Mouse (Mus musculus) heart, embryonic 13.5 days (tissue): ENCODE data around the gene Eid3. TPM values are rescaled to one million over a fixed set of nuclear protein-coding genes. Genes with fewer than 3 reads are reported as not detected.

Experiments used
- ATAC-seq: fragments of 200-750 bp; cut with Nextera tagmentation; 2 replicates; pipeline ENCODE4 v1.8.0; 2017; ENCODE audit warnings: moderate TSS enrichment; ENCODE audit not compliant: insufficient number of reproducible peaks, low FRiP score, low TSS enrichment; ENCODE audit errors: extremely low read depth
- H3K27ac ChIP-seq: fragments of 300-500 bp; sonication (generic); replicated peaks from 2 replicates; pipeline ENCODE4 v1.5.1; 2015; ENCODE audit warnings: moderate library complexity, mild to moderate bottlenecking, inconsistent platforms
- H3K27me3 ChIP-seq: fragments of 300-500 bp; sonication (generic); replicated peaks from 2 replicates; pipeline ENCODE4 v1.6.1; 2015; ENCODE audit warnings: mild to moderate bottlenecking, inconsistent platforms
- H3K36me3 ChIP-seq: fragments of 300-500 bp; sonication (generic); 2 replicates; pipeline ENCODE4 v1.6.1; 2015; ENCODE audit warnings: mild to moderate bottlenecking, inconsistent platforms
- H3K4me1 ChIP-seq: fragments of 300-500 bp; sonication (generic); 2 replicates; pipeline ENCODE4 v1.6.1; 2015; ENCODE audit warnings: inconsistent platforms
- H3K4me2 ChIP-seq: fragments of 300-500 bp; sonication (generic); 2 replicates; pipeline ENCODE4 v1.6.1; 2015; ENCODE audit warnings: inconsistent platforms, mild to moderate bottlenecking, moderate library complexity
- H3K4me3 ChIP-seq: fragments of 300-500 bp; sonication (generic); 2 replicates; pipeline ENCODE4 v1.5.1; 2015; ENCODE audit warnings: moderate library complexity, mild to moderate bottlenecking, inconsistent platforms
- H3K9ac ChIP-seq: fragments of 300-500 bp; sonication (generic); 2 replicates; pipeline ENCODE4 v1.6.1; 2015; ENCODE audit warnings: inconsistent platforms, mild to moderate bottlenecking, moderate library complexity
- H3K9me3 ChIP-seq: fragments of 300-500 bp; sonication (generic); 2 replicates; pipeline ENCODE4 v1.6.1; 2016; ENCODE audit warnings: inconsistent platforms
- WGBS: fragments of 180-500 bp; shearing (Covaris S2); methylation state at CpG from one replicate; pipeline ENCODE4 v1.1.7; 2015; ENCODE audit warnings: mixed read lengths; 5-methylcytosine and 5-hydroxymethylcytosine counted together
- polyA plus RNA-seq: library from polyadenylated mRNA; unstranded; fragments of >200 nt; fragmentation: Nextera tagmentation; extraction: Ambion mirVana; gene quantifications from 2 replicates; pipeline ENCODE4 v1.2.1, GENCODE M21; 2015

Eid3 gene
- polyA plus RNA-seq, 1 experiment from 2014 or later = 0.36 TPM

DNA sequence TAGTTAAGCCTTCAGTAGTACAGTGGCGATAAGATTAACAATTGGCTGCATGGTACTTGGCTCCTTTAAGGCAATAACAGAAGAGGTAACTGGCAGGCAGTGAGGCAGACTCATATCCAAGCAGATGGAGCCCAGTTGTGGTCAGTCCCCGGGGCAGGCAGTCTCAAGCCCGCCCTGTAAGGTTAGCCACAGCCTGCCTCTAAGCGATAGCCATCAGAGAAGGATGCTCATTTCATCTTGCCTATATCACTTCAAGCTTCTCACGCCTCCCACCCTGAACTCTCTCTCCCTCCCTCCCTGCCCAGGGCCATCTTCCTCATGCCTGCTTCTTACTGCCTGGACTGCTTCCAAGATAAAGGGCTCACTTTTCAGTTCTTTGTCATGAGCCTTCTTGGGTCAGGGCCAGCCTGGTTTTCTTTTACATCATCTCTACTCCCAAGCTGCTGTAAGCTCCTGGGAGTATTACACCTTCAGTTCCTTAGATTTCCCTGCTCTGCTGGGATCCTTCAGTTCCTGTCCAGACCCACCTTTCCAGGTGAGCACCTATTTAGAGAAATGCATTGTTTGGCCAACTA lies 3.2 kb upstream of the Eid3 start:
- H3K27me3 ChIP-seq = no peaks in the 10 kb centered on the region
- peaks cover 52% of the 10 kb centered on the region for H3K4me1 ChIP-seq
- no peak overlapping the region for H3K4me3 ChIP-seq
- H3K9ac ChIP-seq = no peak overlapping the region
- no peak for ATAC-seq
- peak overlapping the region; percentile 24; the same call in 1 of the 2 replicates for H3K27ac ChIP-seq
- 58% methylated on average over 5 of the region's 5 CpGs for WGBS
- H3K4me2 ChIP-seq = no peak overlapping the region
- H3K9me3 ChIP-seq = no peaks in the 10 kb centered on the region
- peaks cover 36% of the 10 kb centered on the region for H3K36me3 ChIP-seq

DNA sequence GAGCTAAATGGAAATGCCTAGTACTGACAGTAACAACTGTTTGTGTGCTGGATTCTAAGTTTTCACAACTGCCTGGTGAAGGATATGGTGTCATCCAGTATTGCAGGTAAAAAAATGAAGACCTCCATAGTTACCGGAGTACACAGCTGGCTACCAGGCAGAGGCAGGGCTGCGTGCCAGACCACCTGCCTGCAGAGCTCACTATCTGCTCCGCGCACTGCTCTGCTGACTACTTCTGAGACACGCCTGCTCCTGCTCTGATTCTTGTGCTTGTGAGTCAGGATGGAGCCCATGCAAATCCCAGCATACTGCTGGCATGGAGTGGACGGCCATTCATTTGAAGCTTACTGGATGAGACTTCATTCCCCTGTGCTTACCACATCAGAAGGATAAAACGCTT lies 2.6 kb upstream of the Eid3 start:
- Histone ChIP-seq H3K27ac (peak overlapping the region; percentile 24; the same call in 1 of the 2 replicates), H3K4me2 (no peak overlapping the region), H3K36me3 (peaks cover 41% of the 10 kb centered on the region), H3K4me3 (no peak overlapping the region), H3K9ac (no peak overlapping the region), H3K27me3 (no peaks in the 10 kb centered on the region), H3K9me3 (no peaks in the 10 kb centered on the region), H3K4me1 (peaks cover 47% of the 10 kb centered on the region)
- ATAC-seq = no peak
- WGBS = 70% methylated on average over 7 of the region's 7 CpGs

DNA sequence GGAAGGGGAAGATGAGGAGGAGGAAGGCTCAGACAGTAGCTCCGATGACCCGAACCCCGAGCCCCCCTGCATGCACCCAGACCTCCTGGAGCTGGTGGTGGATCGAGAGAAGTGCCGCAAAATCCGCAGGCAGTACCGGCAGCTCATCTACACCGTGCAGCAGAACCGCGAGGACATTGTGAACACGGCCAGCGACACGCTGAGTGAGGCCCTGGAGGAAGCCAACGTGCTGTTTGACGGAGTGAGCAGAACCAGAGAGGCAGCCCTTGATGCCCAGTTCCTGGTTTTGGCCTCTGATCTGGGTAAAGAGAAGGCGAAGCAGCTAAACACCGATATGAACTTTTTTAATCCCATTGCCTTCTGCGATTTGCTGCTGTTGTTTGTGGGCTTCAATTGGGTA lies 406 bp downstream of the Eid3 start:
- Histone ChIP-seq H3K9ac (no peak overlapping the region), H3K4me2 (no peak overlapping the region), H3K4me3 (no peak overlapping the region), H3K4me1 (peaks cover 43% of the 10 kb centered on the region), H3K36me3 (peaks cover 59% of the 10 kb centered on the region), H3K27ac (no peak overlapping the region), H3K9me3 (no peaks in the 10 kb centered on the region), H3K27me3 (no peaks in the 10 kb centered on the region)
- 84% methylated on average over 18 of the region's 18 CpGs for WGBS
- ATAC-seq = no peak

DNA sequence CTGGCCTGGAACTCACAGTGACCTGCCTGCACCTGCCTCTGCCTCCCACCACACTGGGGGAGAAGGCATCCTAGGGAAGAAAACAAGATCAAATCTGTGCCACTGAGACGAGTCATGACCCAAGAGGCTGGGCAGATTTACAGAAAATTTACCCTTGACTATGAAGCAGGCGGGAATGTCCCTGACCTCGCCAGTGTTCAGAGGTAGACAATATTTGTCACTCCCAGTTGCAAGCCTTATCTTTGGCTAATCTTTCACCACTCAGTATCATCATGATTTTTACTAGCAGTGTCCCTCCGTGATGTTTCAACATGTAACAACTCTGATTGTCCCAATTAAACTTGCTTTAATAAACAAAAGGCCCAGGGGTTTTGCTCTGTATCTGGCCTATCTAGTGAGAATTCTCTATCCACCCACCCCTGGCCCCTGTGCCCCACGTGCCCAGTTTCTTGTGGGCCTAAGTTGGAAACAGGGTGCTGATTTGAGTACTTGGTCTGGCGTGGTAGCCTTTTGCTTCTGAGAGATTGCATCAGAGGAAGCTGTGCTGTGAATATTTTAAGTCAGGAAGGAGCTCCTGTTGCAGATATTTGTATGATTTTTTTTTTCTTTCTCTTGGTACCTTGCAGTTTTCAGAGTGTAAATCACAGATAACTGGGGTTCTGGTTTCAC lies 2.1 kb downstream of the Eid3 start:
- Histone ChIP-seq H3K27ac (no peak overlapping the region), H3K27me3 (no peaks in the 10 kb centered on the region), H3K9me3 (no peaks in the 10 kb centered on the region), H3K4me2 (no peak overlapping the region), H3K36me3 (peaks cover 52% of the 10 kb centered on the region), H3K4me1 (peaks cover 40% of the 10 kb centered on the region), H3K4me3 (no peak overlapping the region), H3K9ac (no peak overlapping the region)
- ATAC-seq = no peak
- 81% methylated on average over 6 of the region's 6 CpGs for WGBS

DNA sequence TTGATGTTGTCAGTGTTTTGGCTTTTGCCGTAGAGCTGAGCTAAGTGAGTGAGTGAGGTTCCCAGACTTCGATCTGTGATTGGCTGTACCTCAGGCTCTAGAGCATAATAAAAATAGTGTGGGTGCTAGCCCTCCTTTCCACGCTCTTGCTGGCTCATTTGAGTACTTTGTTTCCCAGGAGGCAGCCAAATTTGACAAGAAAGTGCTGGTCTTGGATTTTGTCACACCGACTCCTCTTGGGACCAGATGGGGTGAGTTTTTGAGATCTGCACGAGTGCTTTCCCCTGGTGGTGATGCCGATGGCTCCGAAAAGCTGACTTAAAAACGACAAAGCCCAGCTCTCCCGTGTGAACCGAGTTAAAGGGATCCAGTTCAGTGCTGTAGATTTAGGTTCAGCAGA lies 9.0 kb downstream of the Eid3 start:
- no peak for ATAC-seq
- no peak overlapping the region for H3K4me3 ChIP-seq
- peaks cover 70% of the 10 kb centered on the region for H3K36me3 ChIP-seq

DNA sequence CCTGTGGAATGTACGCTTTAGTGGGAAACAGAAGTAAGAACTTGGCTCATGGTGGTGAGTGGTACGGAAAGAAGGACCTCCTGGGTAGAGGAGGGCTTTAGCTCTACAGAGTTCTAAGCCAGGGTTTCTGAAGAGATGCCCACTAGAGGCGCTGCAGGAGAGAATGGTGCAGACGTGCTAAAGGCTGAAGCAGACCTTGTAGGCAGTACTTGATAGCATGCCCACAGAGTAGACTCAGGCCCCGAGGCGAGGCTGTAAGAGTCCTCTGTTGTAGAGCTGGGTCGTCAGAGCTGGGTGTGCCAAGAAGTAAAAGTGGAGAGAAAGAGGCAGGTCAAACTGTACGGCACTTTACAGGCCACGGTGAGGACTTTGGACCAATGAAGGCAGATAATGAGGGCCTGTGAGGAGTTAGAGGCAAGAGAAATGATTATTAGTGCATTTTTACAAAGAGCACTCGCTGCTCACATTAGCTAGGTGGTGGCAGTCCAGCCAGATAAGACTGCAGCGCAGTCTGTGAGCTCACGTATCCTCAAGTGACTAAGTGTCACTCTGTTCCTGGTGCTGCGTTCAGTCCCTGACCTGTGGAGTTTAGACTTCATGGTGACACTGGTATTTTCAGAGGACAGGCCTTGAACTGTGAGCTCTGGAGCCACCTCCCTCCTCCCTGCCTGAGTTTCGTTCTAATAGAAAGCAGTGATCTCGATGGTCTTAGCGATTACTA lies 9.8 kb downstream of the Eid3 start:
- H3K27me3 ChIP-seq = no peaks in the 10 kb centered on the region

More for the DNA sequence above, 9.0 kb downstream of the Eid3 start:
- H3K27me3 ChIP-seq = no peaks in the 10 kb centered on the region
- H3K4me1 ChIP-seq = peaks cover 28% of the 10 kb centered on the region
- 85% methylated on average over 10 of the region's 10 CpGs for WGBS
- H3K27ac ChIP-seq = no peak overlapping the region
- no peaks in the 10 kb centered on the region for H3K9me3 ChIP-seq
- no peak overlapping the region for H3K4me2 ChIP-seq
- H3K9ac ChIP-seq = no peak overlapping the region

DNA sequence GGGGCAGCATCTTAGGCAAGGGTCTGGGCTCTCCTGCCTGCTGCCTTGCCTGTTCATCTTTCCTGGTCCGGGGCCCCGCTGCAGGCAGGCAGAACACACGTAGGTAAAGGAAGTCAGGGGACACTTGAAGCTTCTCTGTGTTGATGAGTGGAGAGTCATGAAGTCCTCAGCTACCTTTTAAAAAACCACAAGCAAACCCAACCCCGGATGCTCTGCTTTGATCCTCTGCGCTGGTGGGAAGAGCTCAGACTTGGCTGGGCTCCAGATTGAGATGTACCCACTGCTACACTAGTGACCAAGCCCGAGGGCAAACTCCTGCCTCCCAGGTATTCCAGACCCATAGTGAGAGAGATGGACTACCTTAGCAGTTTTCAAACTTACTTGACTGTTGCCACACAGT lies 20.9 kb downstream of the Eid3 start:
- Histone ChIP-seq H3K9ac (no peak overlapping the region), H3K9me3 (no peaks in the 10 kb centered on the region), H3K27me3 (no peaks in the 10 kb centered on the region), H3K4me3 (no peak overlapping the region), H3K4me1 (peaks cover 28% of the 10 kb centered on the region), H3K36me3 (peaks cover 91% of the 10 kb centered on the region), H3K27ac (no peak overlapping the region), H3K4me2 (no peak overlapping the region)
- ATAC-seq = no peak
- WGBS = 89% methylated on average over 6 of the region's 6 CpGs

More for the DNA sequence above, 9.8 kb downstream of the Eid3 start:
- no peak overlapping the region for H3K27ac ChIP-seq
- no peaks in the 10 kb centered on the region for H3K9me3 ChIP-seq
- WGBS = 64% methylated on average over 16 of the region's 16 CpGs
- no peak overlapping the region for H3K4me2 ChIP-seq
- ATAC-seq = no peak
- H3K4me1 ChIP-seq = peaks cover 28% of the 10 kb centered on the region
- H3K4me3 ChIP-seq = no peak overlapping the region
- peaks cover 72% of the 10 kb centered on the region for H3K36me3 ChIP-seq
- H3K9ac ChIP-seq = no peak overlapping the region

DNA sequence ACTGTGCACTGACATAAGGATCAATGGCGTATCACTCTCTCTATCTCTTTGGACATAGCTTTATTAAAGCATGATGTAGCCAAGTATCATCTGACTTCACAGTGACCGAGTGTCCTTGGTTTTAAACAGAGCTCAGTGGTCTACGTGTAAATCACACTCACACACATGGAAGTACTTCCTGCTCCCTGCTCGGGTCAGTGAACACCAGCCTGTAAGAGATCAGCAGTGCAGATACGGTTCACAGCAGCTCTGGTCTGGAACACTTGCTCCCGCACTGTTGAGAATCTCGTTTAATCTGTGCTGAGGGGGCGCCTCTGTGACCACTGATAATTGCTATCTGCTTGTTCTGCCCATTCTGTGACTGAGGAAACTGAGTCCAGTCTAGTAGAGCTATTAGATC lies 22.1 kb downstream of the Eid3 start:
- no peak for ATAC-seq
- H3K36me3 ChIP-seq = peaks cover 91% of the 10 kb centered on the region

DNA sequence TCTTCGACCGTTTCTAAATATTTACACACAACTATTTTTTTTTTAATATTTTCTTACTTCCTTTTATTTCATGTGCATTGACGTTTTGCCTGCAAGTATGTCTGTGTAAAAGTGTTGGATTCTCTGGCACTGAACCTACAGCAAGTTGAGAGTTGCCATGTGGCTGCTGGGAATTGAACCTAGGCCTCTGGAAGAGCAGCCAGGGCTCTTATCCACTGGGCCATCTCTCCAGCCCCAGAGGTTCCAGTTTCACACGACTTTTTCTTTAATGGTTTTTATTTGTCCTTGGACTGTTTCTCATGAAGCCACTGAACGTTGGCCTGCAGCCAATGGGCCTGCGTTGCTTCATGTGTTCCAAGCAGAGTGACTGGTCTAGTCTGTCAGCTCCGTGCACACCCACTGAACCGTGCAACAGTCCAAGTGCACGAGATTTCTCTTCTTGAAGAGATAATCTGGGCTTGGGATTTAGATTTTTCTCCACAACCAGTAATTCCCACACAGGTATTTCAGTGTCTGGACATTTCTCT lies 23.1 kb downstream of the Eid3 start:
- Histone ChIP-seq H3K4me2 (no peak overlapping the region), H3K27me3 (no peaks in the 10 kb centered on the region), H3K36me3 (peaks cover 91% of the 10 kb centered on the region), H3K9me3 (no peaks in the 10 kb centered on the region), H3K9ac (0 out of 2 replicates have a peak overlapping the region, but pooled peaks have one; percentile 5), H3K4me3 (no peak overlapping the region), H3K27ac (peak overlapping the region; percentile 73), H3K4me1 (peaks cover 43% of the 10 kb centered on the region)
- WGBS = 38% methylated on average over 9 of the region's 9 CpGs
- peak; percentile 62; the same call in 1 of the 2 replicates for ATAC-seq

More for the DNA sequence above, 22.1 kb downstream of the Eid3 start:
- Histone ChIP-seq H3K27ac (peak overlapping the region; percentile 73), H3K4me2 (no peak overlapping the region), H3K4me3 (no peak overlapping the region), H3K9me3 (no peaks in the 10 kb centered on the region), H3K9ac (no peak overlapping the region), H3K27me3 (no peaks in the 10 kb centered on the region), H3K4me1 (peaks cover 34% of the 10 kb centered on the region)
- 72% methylated on average over 8 of the region's 8 CpGs for WGBS

DNA sequence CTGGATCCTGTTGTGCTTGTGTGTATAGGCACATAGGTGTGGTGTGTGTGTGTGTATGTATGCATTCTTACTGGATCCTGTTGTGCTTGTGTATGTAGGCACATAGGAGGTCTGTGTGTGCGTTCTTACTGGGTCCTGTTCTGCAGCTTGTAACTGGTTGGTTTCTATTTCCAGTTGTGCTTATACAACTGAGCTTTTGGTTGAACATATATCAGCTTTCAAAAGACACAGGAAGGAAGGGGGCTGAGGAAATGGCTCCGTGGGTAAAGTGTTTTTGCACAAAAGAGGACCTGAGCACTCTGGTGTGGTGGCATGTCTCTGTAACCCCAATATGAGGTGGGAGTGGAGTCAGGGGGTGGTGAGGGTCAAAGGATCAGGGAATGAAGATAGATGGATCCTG lies 24.5 kb downstream of the Eid3 start:
- H3K36me3 ChIP-seq = peaks cover 89% of the 10 kb centered on the region
- H3K4me3 ChIP-seq = no peak overlapping the region
- no peak overlapping the region for H3K27ac ChIP-seq
- no peaks in the 10 kb centered on the region for H3K27me3 ChIP-seq
- WGBS = 79% methylated on average over 2 of the region's 2 CpGs
- H3K9ac ChIP-seq = no peak overlapping the region
- ATAC-seq = no peak
- peaks cover 56% of the 10 kb centered on the region for H3K4me1 ChIP-seq
- H3K4me2 ChIP-seq = no peak overlapping the region
- no peaks in the 10 kb centered on the region for H3K9me3 ChIP-seq

DNA sequence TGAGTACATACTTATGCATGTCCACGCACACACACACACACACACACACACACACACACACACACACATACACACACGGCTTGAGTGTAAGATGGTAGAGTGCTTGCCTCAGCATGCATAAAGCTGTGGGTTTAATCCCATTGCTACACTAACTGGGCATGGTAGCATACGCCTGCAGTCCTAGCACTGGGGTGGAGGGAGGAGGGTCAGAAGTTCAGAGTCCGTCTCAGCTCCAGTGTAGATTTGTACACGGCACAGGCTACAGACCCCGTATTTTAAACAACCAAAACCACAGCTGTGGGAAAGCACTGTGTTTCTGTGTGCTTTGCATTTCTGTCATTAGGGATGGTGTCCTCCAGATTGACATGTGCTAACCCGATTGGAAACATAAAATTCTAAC lies 25.0 kb downstream of the Eid3 start:
- no peak overlapping the region for H3K27ac ChIP-seq
- H3K27me3 ChIP-seq = no peaks in the 10 kb centered on the region
- WGBS = 78% methylated on average over 7 of the region's 7 CpGs
- no peak overlapping the region for H3K4me3 ChIP-seq
- H3K4me2 ChIP-seq = no peak overlapping the region
- no peaks in the 10 kb centered on the region for H3K9me3 ChIP-seq
- H3K36me3 ChIP-seq = peaks cover 89% of the 10 kb centered on the region
- ATAC-seq = no peak
- H3K4me1 ChIP-seq = peaks cover 56% of the 10 kb centered on the region
- H3K9ac ChIP-seq = no peak overlapping the region
